Mouse (Mus musculus): Measurements from ENCODE around the gene Cacna1d.

Gene Cacna1d

DNA sequence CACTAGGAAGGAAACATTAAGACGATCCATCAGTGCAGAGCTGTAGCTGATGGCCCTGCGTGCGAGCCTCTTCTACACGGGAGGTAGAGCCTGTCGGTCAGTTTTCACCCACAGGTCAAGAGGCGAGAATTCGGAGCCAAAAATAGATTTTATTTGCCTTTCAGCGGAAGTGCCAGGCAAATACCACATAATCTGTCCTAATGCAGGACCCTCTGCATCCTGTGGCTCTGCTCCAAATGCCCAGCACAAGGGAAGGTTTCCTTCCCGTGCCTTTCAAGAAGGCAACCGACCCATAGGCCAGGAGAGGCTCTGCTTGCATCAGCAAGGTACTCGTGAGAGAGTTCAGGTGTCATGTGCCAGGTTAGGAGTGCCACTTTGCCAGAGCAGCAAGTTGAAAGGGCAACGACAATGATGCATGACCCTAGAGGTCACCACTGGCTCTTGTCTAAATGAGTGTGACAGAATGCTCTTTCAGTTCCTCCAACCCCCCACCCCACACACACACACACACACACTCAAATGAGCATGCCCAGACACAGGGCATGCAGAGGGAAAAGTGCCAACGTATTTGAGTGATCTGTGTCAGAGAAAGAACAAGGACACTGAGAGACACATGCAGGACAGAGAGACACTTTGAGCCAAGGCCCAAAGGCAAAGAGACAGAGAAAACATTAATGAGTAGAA, 179.9 kb downstream of the Cacna1d start:
- H3K36me3 ChIP-seq (ENCODE audit: control insufficient read depth, insufficient read depth, low read length, poor library complexity, severe bottlenecking) = no peaks in the 10 kb centered on the region
- DNase-seq (ENCODE audit: low read depth, low spot score) = peak; percentile 53
- H3K27me3 ChIP-seq (ENCODE audit: control insufficient read depth, insufficient read depth, low read length, poor library complexity, severe bottlenecking) = no peaks in the 10 kb centered on the region

DNA sequence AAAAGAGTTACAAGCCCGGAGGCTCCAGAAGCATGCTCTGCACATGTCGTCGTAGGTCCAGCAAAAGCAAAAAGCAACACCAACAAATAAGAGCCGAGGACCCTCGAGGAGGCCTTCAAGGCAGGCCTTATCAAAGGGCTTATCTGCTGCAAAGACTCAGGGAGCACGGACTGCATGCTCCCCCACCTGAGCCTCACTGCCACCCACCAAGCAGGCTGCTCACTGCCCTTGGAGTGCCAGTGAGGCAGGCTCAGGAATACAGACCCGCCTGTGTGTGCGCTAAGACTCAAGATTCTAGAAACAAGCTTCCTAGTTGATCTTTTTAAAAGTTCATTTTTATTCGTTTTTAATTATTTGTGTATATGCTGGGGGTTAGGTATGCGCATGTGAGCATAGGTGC, 181.0 kb downstream of the Cacna1d start:
- H3K36me3 ChIP-seq (ENCODE audit: control insufficient read depth, insufficient read depth, low read length, poor library complexity, severe bottlenecking) = no peaks in the 10 kb centered on the region
- H3K27me3 ChIP-seq (ENCODE audit: control insufficient read depth, insufficient read depth, low read length, poor library complexity, severe bottlenecking) = no peaks in the 10 kb centered on the region

DNA sequence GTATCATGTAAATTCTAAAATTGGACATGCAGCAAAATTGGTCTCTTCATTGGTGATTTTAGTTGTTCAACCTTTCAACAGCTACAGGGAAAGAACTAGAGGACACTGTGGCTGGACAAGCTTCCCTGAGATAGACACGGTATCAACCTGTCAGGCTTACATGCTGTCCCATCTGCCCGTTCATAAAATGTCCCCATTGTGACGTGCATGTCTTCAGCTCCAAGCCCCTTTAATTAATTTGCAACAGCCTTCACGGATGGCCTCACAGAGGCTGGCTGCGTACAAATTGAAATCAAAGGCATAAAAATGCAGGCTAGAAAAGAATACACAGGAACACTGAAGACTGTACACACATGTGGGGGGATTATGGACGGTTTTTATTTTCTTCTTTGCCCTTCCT, 185.0 kb downstream of the Cacna1d start:
- no peaks in the 10 kb centered on the region for H3K27me3 ChIP-seq (ENCODE audit: control insufficient read depth, insufficient read depth, low read length, poor library complexity, severe bottlenecking)
- no peak for DNase-seq (ENCODE audit: low read depth, low spot score)
- H3K36me3 ChIP-seq (ENCODE audit: control insufficient read depth, insufficient read depth, low read length, poor library complexity, severe bottlenecking) = no peaks in the 10 kb centered on the region

More for the DNA sequence above, 181.0 kb downstream of the Cacna1d start:
- DNase-seq (ENCODE audit: low read depth, low spot score) = no peak

DNA sequence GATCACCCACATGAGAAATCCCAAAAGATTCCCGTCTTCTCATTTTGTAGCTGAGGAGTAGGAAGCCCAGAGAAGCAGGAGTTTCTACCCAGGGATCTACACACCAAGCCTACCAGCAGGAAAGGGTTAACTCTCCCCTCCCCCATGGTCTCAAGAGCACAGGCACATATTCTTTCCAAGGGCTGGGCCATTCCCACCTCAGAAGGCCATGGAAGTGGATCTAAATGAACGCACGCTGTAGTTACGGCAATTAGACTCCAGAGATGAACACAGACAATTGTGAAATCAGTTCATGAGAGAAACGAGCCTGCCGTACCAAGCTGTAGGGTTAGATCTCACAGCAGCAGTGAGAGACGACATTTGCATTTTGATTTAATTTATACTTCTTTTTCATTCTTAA, 191.3 kb downstream of the Cacna1d start:
- Histone ChIP-seq H3K36me3 (ENCODE audit: control insufficient read depth, insufficient read depth, low read length, poor library complexity, severe bottlenecking) (no peaks in the 10 kb centered on the region), H3K27me3 (ENCODE audit: control insufficient read depth, insufficient read depth, low read length, poor library complexity, severe bottlenecking) (no peaks in the 10 kb centered on the region)
- DNase-seq (ENCODE audit: low read depth, low spot score) = no peak

DNA sequence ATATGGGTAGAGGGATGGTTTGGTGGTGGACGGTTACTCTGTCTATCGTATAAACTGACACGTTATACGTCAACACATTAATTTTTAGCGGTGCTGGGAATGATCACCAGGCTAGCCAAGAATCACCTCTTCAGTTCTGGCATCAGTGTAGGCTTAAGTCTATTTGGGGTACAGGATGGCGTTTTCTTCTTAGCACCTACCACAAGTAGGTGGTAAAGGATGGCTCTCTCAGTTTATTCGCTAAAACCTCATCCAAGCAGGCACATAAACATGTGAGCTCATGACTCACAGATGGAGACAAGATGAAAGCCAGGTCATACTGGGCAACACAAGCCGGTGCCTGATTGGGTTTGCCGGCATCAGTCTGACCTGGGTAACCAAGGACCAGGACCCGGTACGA, 193.8 kb downstream of the Cacna1d start:
- no peaks in the 10 kb centered on the region for H3K36me3 ChIP-seq (ENCODE audit: control insufficient read depth, insufficient read depth, low read length, poor library complexity, severe bottlenecking)
- no peaks in the 10 kb centered on the region for H3K27me3 ChIP-seq (ENCODE audit: control insufficient read depth, insufficient read depth, low read length, poor library complexity, severe bottlenecking)
- DNase-seq (ENCODE audit: low read depth, low spot score) = no peak

DNA sequence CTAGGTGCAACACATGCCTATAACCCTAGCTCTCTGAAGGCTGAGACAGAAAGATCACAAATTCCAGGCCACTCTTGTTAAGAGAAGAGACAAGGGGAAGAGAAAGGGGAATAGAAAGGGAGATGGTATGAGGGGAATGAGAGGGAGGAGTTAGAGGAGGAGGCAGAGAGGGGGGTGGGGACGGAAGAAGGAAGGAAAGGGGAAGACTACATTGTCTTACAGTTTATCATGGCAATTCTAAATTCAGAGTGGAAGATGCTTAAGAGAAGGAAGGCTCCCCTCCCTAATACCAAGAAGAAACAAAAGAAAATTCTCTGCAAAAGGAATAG, 199.2 kb downstream of the Cacna1d start:
- Histone ChIP-seq H3K27me3 (ENCODE audit: control insufficient read depth, insufficient read depth, low read length, poor library complexity, severe bottlenecking) (no peaks in the 10 kb centered on the region), H3K36me3 (ENCODE audit: control insufficient read depth, insufficient read depth, low read length, poor library complexity, severe bottlenecking) (no peaks in the 10 kb centered on the region)
- no peak for DNase-seq (ENCODE audit: low read depth, low spot score)

DNA sequence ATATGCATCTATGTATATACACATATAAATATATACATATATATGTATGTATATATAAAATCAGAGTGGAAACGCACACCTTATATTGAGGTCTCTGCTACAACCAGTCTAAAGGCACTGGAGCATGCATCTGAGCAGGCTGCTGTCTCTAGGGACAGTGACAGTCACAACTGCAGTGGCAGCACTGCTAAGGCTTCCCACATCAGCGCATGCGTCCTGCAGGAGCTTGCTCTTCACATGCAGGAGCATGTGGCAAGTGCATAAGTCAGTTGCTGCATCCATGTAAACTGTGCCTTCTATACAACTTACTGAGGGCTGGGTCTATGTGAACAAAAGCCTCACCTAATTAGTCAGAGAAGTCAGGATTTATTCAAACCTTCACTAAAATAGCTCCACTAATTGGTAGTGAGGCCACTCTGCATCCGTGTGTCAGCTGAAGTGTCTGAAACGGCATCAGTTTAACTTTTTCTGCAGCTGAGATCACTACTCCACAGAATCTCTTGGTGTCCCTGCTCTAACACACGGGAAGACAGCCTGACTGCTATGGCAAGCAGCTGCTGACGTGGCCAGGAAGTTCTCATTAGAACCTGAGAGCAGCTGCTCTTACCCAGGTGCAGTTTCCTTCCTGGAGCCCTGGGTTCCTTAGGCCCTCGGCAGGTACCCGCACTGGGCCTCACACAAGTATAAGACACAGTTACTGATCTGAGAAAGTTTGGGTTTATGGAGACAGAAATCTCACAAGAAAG, 199.7 kb downstream of the Cacna1d start:
- no peaks in the 10 kb centered on the region for H3K27me3 ChIP-seq (ENCODE audit: control insufficient read depth, insufficient read depth, low read length, poor library complexity, severe bottlenecking)
- no peaks in the 10 kb centered on the region for H3K36me3 ChIP-seq (ENCODE audit: control insufficient read depth, insufficient read depth, low read length, poor library complexity, severe bottlenecking)
- peak; percentile 86 for DNase-seq (ENCODE audit: low read depth, low spot score)

DNA sequence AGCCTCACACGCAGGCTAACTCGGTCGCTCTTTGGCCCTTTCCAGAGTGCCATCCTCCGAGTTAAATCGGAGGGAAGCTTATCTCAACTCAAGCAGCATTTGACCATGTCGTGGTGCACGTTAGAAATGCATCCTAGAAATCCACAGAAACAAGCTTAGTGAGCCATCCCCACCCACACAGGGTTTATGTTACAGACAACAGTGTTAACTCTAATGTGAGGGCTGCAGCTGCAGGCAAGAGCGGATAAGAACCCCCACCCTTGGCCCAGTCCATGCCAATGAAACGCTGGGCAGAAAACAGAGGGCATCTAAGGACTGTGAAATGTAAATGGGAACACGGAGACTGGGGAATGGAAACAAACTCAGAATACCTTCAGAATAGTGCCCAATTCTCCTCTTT, 206.8 kb downstream of the Cacna1d start:
- Histone ChIP-seq H3K36me3 (ENCODE audit: control insufficient read depth, insufficient read depth, low read length, poor library complexity, severe bottlenecking) (no peaks in the 10 kb centered on the region), H3K27me3 (ENCODE audit: control insufficient read depth, insufficient read depth, low read length, poor library complexity, severe bottlenecking) (no peaks in the 10 kb centered on the region)
- DNase-seq (ENCODE audit: low read depth, low spot score) = no peak

DNA sequence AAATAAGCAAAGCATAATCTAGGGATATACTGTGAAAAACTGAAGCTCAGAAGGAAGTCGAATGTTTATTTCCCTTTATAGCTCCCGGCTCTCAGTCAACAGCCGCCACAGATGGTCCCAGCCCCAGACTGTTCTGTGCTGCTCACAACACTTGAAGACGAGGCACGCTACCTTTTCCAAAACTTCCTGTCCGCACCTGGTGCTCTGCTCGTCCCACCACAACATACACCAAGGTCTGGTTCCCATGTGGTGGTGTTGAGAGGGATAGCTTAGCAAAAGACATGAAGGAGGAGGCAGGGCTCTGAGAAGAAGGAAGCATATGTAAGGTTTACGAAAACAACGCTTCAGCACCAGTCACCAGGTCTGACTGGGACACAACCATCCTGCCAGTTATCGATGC, 207.2 kb downstream of the Cacna1d start:
- Histone ChIP-seq H3K27me3 (ENCODE audit: control insufficient read depth, insufficient read depth, low read length, poor library complexity, severe bottlenecking) (no peaks in the 10 kb centered on the region), H3K36me3 (ENCODE audit: control insufficient read depth, insufficient read depth, low read length, poor library complexity, severe bottlenecking) (no peaks in the 10 kb centered on the region)
- DNase-seq (ENCODE audit: low read depth, low spot score) = no peak

DNA sequence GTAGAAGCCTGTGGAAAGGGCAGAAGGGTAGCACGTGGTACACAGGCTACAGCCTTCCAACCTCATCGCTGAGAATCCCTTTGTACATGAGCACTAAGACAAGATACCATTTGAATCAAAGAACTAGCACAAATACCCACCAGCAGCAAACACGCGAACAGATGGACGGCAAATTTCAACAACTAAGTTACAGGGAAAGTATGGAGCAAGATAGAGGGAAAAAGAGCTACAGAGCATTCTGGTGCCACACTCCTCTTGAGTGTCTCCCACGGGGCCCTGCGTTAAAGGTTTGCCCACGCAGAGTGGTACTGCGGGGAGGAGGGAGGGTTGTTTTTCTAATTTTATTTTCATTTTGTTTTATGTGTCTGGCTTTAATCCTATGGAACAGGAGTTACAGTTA, 215.7 kb downstream of the Cacna1d start:
- DNase-seq (ENCODE audit: low read depth, low spot score) = no peak
- no peaks in the 10 kb centered on the region for H3K27me3 ChIP-seq (ENCODE audit: control insufficient read depth, insufficient read depth, low read length, poor library complexity, severe bottlenecking)
- H3K36me3 ChIP-seq (ENCODE audit: control insufficient read depth, insufficient read depth, low read length, poor library complexity, severe bottlenecking) = no peaks in the 10 kb centered on the region

DNA sequence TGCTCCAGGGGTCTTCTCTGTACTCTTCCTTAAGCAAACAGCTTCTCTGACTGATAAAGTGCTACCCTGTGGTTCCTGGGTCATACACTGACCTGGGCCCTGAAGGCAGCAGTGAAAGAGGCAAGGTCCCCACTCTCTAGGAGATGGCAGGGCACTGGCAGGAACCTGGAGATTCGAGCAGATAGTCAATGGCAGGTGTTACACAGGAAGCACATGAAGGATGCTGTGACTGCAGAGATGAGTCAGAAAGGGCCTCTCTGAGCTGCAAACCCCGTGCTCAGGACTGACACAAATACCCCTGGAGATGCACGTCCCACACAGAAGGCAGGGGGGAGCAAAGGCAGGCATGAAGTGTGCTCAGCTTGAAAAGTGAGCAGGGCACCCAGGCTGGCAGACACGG, 218.3 kb downstream of the Cacna1d start:
- Histone ChIP-seq H3K27me3 (ENCODE audit: control insufficient read depth, insufficient read depth, low read length, poor library complexity, severe bottlenecking) (no peaks in the 10 kb centered on the region), H3K36me3 (ENCODE audit: control insufficient read depth, insufficient read depth, low read length, poor library complexity, severe bottlenecking) (no peaks in the 10 kb centered on the region)
- no peak for DNase-seq (ENCODE audit: low read depth, low spot score)

DNA sequence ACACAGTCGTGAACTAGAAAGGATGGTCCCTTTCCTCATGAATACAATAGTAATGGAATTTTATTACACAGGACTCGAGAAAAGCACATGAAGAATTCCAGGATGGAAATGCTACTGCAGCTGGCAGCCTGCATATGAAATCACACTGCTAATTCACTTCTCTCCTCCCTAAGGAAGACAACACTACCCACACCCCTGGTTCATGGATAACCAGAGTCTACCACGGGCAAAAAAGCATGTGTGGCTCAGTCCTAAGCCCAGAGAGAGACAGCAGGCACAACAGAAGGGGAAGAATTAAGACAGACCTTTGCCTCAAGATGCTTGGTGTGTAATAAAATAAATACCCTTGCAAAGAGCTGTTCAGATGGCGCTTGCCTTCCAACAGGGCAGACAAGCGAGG, 218.7 kb downstream of the Cacna1d start:
- DNase-seq (ENCODE audit: low read depth, low spot score) = no peak
- Histone ChIP-seq H3K36me3 (ENCODE audit: control insufficient read depth, insufficient read depth, low read length, poor library complexity, severe bottlenecking) (no peaks in the 10 kb centered on the region), H3K27me3 (ENCODE audit: control insufficient read depth, insufficient read depth, low read length, poor library complexity, severe bottlenecking) (no peaks in the 10 kb centered on the region)

DNA sequence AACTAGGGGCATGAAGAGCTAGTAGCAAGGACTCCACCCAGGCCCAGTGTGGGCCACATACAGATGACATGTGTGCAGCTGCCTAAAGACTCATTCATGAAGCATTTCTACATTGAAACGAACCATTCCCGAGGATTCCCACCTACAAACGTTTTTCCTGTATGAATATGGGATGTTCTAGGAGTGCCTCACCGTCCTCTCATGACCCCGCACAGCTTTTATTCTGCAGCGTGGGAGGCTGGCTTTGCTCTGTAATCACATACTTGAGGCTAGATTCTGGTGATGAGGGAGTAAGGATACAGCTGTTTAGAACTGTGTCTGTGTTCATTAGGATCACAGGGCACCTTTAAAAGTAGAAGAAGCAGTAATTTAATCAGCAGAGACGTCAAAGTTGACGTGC, 219.4 kb downstream of the Cacna1d start:
- no peak for DNase-seq (ENCODE audit: low read depth, low spot score)
- H3K27me3 ChIP-seq (ENCODE audit: control insufficient read depth, insufficient read depth, low read length, poor library complexity, severe bottlenecking) = no peaks in the 10 kb centered on the region
- no peaks in the 10 kb centered on the region for H3K36me3 ChIP-seq (ENCODE audit: control insufficient read depth, insufficient read depth, low read length, poor library complexity, severe bottlenecking)

DNA sequence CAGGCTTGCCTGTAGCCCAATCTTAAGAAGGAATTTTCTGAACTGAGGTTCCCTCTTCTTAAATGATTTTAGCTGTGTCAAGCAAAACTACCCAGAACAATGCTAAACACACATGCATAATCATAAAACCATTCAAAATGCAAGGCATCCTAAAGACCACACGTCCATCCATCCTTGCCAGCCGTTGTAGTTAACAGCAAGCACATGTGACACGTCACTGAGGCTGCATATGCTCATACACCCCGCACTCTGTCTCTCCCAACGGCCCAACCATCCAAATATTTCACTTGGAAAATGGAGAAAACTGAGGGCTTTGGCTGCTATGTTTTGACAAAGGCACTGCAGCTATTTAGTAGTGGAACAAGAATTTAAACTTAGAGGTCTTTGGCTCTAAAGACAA, 220.9 kb downstream of the Cacna1d start:
- no peak for DNase-seq (ENCODE audit: low read depth, low spot score)
- no peaks in the 10 kb centered on the region for H3K27me3 ChIP-seq (ENCODE audit: control insufficient read depth, insufficient read depth, low read length, poor library complexity, severe bottlenecking)
- H3K36me3 ChIP-seq (ENCODE audit: control insufficient read depth, insufficient read depth, low read length, poor library complexity, severe bottlenecking) = no peaks in the 10 kb centered on the region

DNA sequence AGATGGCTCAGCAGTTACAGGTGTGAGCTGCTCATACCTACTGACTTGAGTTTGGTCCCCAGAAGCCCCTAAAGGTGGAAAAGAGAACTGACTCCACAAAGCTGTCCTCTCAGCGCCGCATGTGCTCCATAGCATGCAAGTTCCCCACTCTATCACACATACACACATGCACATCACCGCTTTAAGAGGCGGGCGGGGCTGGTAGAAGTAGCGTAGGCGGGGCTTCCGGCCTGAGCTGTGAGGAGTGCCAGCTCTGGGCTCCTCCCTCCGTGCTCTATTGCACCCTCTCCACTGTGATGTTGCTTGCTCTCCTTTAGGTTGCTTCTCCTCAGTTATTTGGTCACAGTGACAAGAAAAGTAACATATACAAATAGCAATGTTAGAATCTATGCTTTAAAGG, 225.5 kb downstream of the Cacna1d start:
- Histone ChIP-seq H3K27me3 (ENCODE audit: control insufficient read depth, insufficient read depth, low read length, poor library complexity, severe bottlenecking) (no peaks in the 10 kb centered on the region), H3K36me3 (ENCODE audit: control insufficient read depth, insufficient read depth, low read length, poor library complexity, severe bottlenecking) (no peaks in the 10 kb centered on the region)
- peak; percentile 83 for DNase-seq (ENCODE audit: low read depth, low spot score)

Measured in splenic B cell, adult 2 months (primary cell).